Mouse (Mus musculus) liver, embryonic 13.5 days (tissue): ENCODE measurements around the gene Ykt6. TPM values are rescaled to one million over a fixed set of nuclear protein-coding genes. Genes with fewer than 3 reads are reported as not detected.

Experiments used
- ATAC-seq: fragments of 200-750 bp; cut with Nextera tagmentation; 2 replicates; pipeline ENCODE4 v1.8.0; 2017; ENCODE audit warnings: low read depth, mild to moderate bottlenecking, moderate number of reproducible peaks, moderate library complexity
- DNase-seq: peaks from one replicate; pipeline ENCODE4 v3.0.0; 2022
- H3K27ac ChIP-seq: fragments of 300-500 bp; sonication (generic); 2 replicates; pipeline ENCODE4 v1.5.1; 2015; ENCODE audit warnings: moderate library complexity, mild to moderate bottlenecking, inconsistent platforms
- H3K27me3 ChIP-seq: fragments of 300-500 bp; sonication (generic); 2 replicates; pipeline ENCODE4 v1.6.1; 2015; ENCODE audit warnings: mild to moderate bottlenecking, inconsistent platforms
- H3K36me3 ChIP-seq: fragments of 300-500 bp; sonication (generic); 2 replicates; pipeline ENCODE4 v1.6.1; 2015; ENCODE audit warnings: mild to moderate bottlenecking, inconsistent platforms
- H3K4me1 ChIP-seq: fragments of 300-500 bp; sonication (generic); replicated peaks from 2 replicates; pipeline ENCODE4 v1.6.1; 2015; ENCODE audit warnings: inconsistent platforms
- H3K4me2 ChIP-seq: fragments of 300-500 bp; sonication (generic); 2 replicates; pipeline ENCODE4 v1.6.1; 2015; ENCODE audit warnings: inconsistent platforms, mild to moderate bottlenecking, moderate library complexity
- H3K4me3 ChIP-seq: fragments of 300-500 bp; sonication (generic); replicated peaks from 2 replicates; pipeline ENCODE4 v1.5.1; 2015; ENCODE audit warnings: mild to moderate bottlenecking, inconsistent platforms
- H3K9ac ChIP-seq: fragments of 300-500 bp; sonication (generic); 2 replicates; pipeline ENCODE4 v1.6.1; 2015; ENCODE audit warnings: mild to moderate bottlenecking, inconsistent platforms
- H3K9me3 ChIP-seq: fragments of 300-500 bp; sonication (generic); replicated peaks from 2 replicates; pipeline ENCODE4 v1.6.1; 2016; ENCODE audit warnings: inconsistent platforms
- WGBS: fragments of 180-500 bp; shearing (Covaris S2); methylation state at CpG from one replicate; pipeline ENCODE4 v1.1.7; 2015; ENCODE audit not compliant: insufficient replicate concordance; 5-methylcytosine and 5-hydroxymethylcytosine counted together
- polyA plus RNA-seq: library from polyadenylated mRNA; unstranded; fragments of >200 nt; fragmentation: Nextera tagmentation; extraction: Ambion mirVana; gene quantifications from 2 replicates; pipeline ENCODE4 v1.2.1, GENCODE M21; 2015

Ykt6 gene
- polyA plus RNA-seq, result 22.4 and 23.6 TPM in 2 replicates

GRCm38 (mm10) chr11:5955546-5956276, at the start of gene Ykt6:
Gene Ykt6 (plus strand): TSS chr11:5955693.
- peak within 1 kb of the TSS; percentile 87 for H3K27ac ChIP-seq
- WGBS, result under 1% methylated on average over 69 of the region's 71 CpGs
- DNase-seq, result peak; percentile 91
- H3K36me3 ChIP-seq, result peaks cover 17% of the 10 kb centered on the region
- no peaks in the 10 kb centered on the region for H3K27me3 ChIP-seq
- H3K9ac ChIP-seq, result peak within 1 kb of the TSS; percentile 94
- ATAC-seq, result peak; percentile 97
- peak within 1 kb of the TSS; percentile 89 for H3K4me2 ChIP-seq
- H3K4me3 ChIP-seq, result peak within 1 kb of the TSS; percentile 95
- H3K4me1 ChIP-seq, result peaks cover 32% of the 10 kb centered on the region
- H3K9me3 ChIP-seq, result no peaks in the 10 kb centered on the region

GRCm38 (mm10) chr11:5905778-5906518, 49.5 kb upstream of the Ykt6 start:
- peaks cover 9% of the 10 kb centered on the region for H3K4me1 ChIP-seq
- ATAC-seq, result no peak
- H3K9ac ChIP-seq, result no peak overlapping the region
- no peaks in the 10 kb centered on the region for H3K36me3 ChIP-seq
- no peaks in the 10 kb centered on the region for H3K9me3 ChIP-seq
- H3K27ac ChIP-seq, result no peak overlapping the region
- H3K4me2 ChIP-seq, result no peak overlapping the region
- H3K27me3 ChIP-seq, result peaks cover 36% of the 10 kb centered on the region
- DNase-seq, result no peak
- H3K4me3 ChIP-seq, result no peak overlapping the region
- WGBS, result 69% methylated on average over 10 of the region's 10 CpGs

- no peak overlapping the region for H3K27ac ChIP-seq
- 54% methylated on average over 5 of the region's 5 CpGs for WGBS
- H3K36me3 ChIP-seq, result no peaks in the 10 kb centered on the region
- no peak overlapping the region for H3K9ac ChIP-seq
- no peak overlapping the region for H3K4me3 ChIP-seq
- peaks cover 24% of the 10 kb centered on the region for H3K27me3 ChIP-seq
- ATAC-seq, result no peak
- no peak overlapping the region for H3K4me2 ChIP-seq
- no peak for DNase-seq
- no peaks in the 10 kb centered on the region for H3K9me3 ChIP-seq
- H3K4me1 ChIP-seq, result peaks cover 3% of the 10 kb centered on the region
Observed at GRCm38 (mm10) chr11:5907096-5907495, 48.4 kb upstream of the Ykt6 start.

- ATAC-seq (no peak), DNase-seq (no peak)
- Histone ChIP-seq H3K4me3 (no peak overlapping the region), H3K9me3 (no peaks in the 10 kb centered on the region), H3K27me3 (peaks cover 9% of the 10 kb centered on the region), H3K4me2 (no peak overlapping the region), H3K36me3 (no peaks in the 10 kb centered on the region), H3K9ac (no peak overlapping the region), H3K27ac (no peak overlapping the region), H3K4me1 (no peaks in the 10 kb centered on the region)
- 61% methylated on average over 4 of the region's 4 CpGs for WGBS
Observed at GRCm38 (mm10) chr11:5908642-5909041, 46.9 kb upstream of the Ykt6 start.

- H3K4me1 ChIP-seq, result no peaks in the 10 kb centered on the region
- H3K4me2 ChIP-seq, result no peak overlapping the region
- no peaks in the 10 kb centered on the region for H3K27me3 ChIP-seq
- WGBS, result 17% methylated on average over 5 of the region's 5 CpGs
- H3K4me3 ChIP-seq, result no peak overlapping the region
- DNase-seq (no peak), ATAC-seq (peak; percentile 40; the same call in 1 of the 2 replicates)
- no peak overlapping the region for H3K27ac ChIP-seq
- H3K36me3 ChIP-seq, result no peaks in the 10 kb centered on the region
- H3K9me3 ChIP-seq, result no peaks in the 10 kb centered on the region
- H3K9ac ChIP-seq, result no peak overlapping the region
Observed at GRCm38 (mm10) chr11:5912635-5913034, 42.9 kb upstream of the Ykt6 start.

- H3K9me3 ChIP-seq, result no peaks in the 10 kb centered on the region
- H3K4me2 ChIP-seq, result no peak overlapping the region
- no peaks in the 10 kb centered on the region for H3K36me3 ChIP-seq
- DNase-seq (no peak), ATAC-seq (0 out of 2 replicates have a peak, but pooled peaks have one; percentile 3)
- no peaks in the 10 kb centered on the region for H3K27me3 ChIP-seq
- no peaks in the 10 kb centered on the region for H3K4me1 ChIP-seq
- no peak overlapping the region for H3K4me3 ChIP-seq
- H3K9ac ChIP-seq, result no peak overlapping the region
- H3K27ac ChIP-seq, result no peak overlapping the region
- 61% methylated on average over 8 of the region's 8 CpGs for WGBS
Observed at GRCm38 (mm10) chr11:5913256-5913655, 42.2 kb upstream of the Ykt6 start.

GRCm38 (mm10) chr11:5913936-5914335, 41.6 kb upstream of the Ykt6 start:
- ATAC-seq, result no peak
- no peaks in the 10 kb centered on the region for H3K4me1 ChIP-seq

GRCm38 (mm10) chr11:5914940-5915339, 40.6 kb upstream of the Ykt6 start:
- no peaks in the 10 kb centered on the region for H3K9me3 ChIP-seq
- ATAC-seq, result no peak
- no peak for DNase-seq
- 34% methylated on average over 5 of the region's 5 CpGs for WGBS
- no peak overlapping the region for H3K4me2 ChIP-seq
- H3K4me3 ChIP-seq, result no peak overlapping the region
- H3K9ac ChIP-seq, result no peak overlapping the region
- no peaks in the 10 kb centered on the region for H3K36me3 ChIP-seq
- H3K4me1 ChIP-seq, result peaks cover 2% of the 10 kb centered on the region; the same call in 1 of the 2 replicates
- no peak overlapping the region for H3K27ac ChIP-seq
- no peaks in the 10 kb centered on the region for H3K27me3 ChIP-seq

More at GRCm38 (mm10) chr11:5913936-5914335, 41.6 kb upstream of the Ykt6 start:
- H3K4me3 ChIP-seq, result no peak overlapping the region
- no peaks in the 10 kb centered on the region for H3K9me3 ChIP-seq
- no peak overlapping the region for H3K27ac ChIP-seq
- no peak overlapping the region for H3K4me2 ChIP-seq
- H3K9ac ChIP-seq, result no peak overlapping the region
- DNase-seq, result no peak
- no peaks in the 10 kb centered on the region for H3K27me3 ChIP-seq
- 63% methylated on average over 4 of the region's 4 CpGs for WGBS
- no peaks in the 10 kb centered on the region for H3K36me3 ChIP-seq

GRCm38 (mm10) chr11:5915429-5916177, 39.9 kb upstream of the Ykt6 start:
- no peaks in the 10 kb centered on the region for H3K36me3 ChIP-seq
- no peaks in the 10 kb centered on the region for H3K27me3 ChIP-seq
- no peak overlapping the region for H3K4me2 ChIP-seq
- peaks cover 5% of the 10 kb centered on the region; the same call in 1 of the 2 replicates for H3K4me1 ChIP-seq
- DNase-seq, result no peak
- H3K9me3 ChIP-seq, result no peaks in the 10 kb centered on the region
- H3K9ac ChIP-seq, result no peak overlapping the region
- no peak for ATAC-seq
- H3K27ac ChIP-seq, result no peak overlapping the region
- no peak overlapping the region for H3K4me3 ChIP-seq
- 52% methylated on average over 5 of the region's 5 CpGs for WGBS

GRCm38 (mm10) chr11:5916178-5916548, 39.3 kb upstream of the Ykt6 start:
- H3K4me3 ChIP-seq, result no peak overlapping the region
- ATAC-seq, result no peak
- no peak overlapping the region for H3K4me2 ChIP-seq
- no peak for DNase-seq
- H3K27me3 ChIP-seq, result no peaks in the 10 kb centered on the region
- H3K9ac ChIP-seq, result no peak overlapping the region
- H3K4me1 ChIP-seq, result peaks cover 5% of the 10 kb centered on the region; the same call in 1 of the 2 replicates
- no peaks in the 10 kb centered on the region for H3K9me3 ChIP-seq
- WGBS, result 59% methylated on average over 8 of the region's 8 CpGs
- H3K27ac ChIP-seq, result no peak overlapping the region
- no peaks in the 10 kb centered on the region for H3K36me3 ChIP-seq

- Histone ChIP-seq H3K27ac (no peak overlapping the region), H3K4me1 (peaks cover 5% of the 10 kb centered on the region; the same call in 1 of the 2 replicates), H3K4me3 (no peak overlapping the region), H3K9ac (no peak overlapping the region), H3K36me3 (no peaks in the 10 kb centered on the region), H3K4me2 (no peak overlapping the region), H3K27me3 (no peaks in the 10 kb centered on the region), H3K9me3 (no peaks in the 10 kb centered on the region)
- DNase-seq (no peak), ATAC-seq (no peak)
- WGBS, result 53% methylated on average over 2 of the region's 2 CpGs
Observed at GRCm38 (mm10) chr11:5918111-5918510, 37.4 kb upstream of the Ykt6 start.
